Mouse (Mus musculus) thymus, adult 2 months (tissue): ENCODE results near the gene Nup188. TPM values are rescaled to one million over a fixed set of nuclear protein-coding genes. Genes with fewer than 3 reads are reported as not detected.

Experiments used
- DNase-seq: peaks from one replicate; pipeline ENCODE4 v3.0.0; 2021
- H3K27ac ChIP-seq: fragments of 200-500 bp; 2 replicates; pipeline ENCODE4 v1.5.1; 2012; ENCODE audit warnings: low read length, control low read depth; ENCODE audit not compliant: control insufficient read depth, insufficient read depth
- H3K27me3 ChIP-seq: fragments of 200-500 bp; 2 replicates; pipeline ENCODE4 v1.6.1; 2012; ENCODE audit warnings: mild to moderate bottlenecking, low read length, moderate library complexity, mixed read lengths; ENCODE audit not compliant: control insufficient read depth, insufficient read depth
- H3K36me3 ChIP-seq: fragments of 200-500 bp; 2 replicates; pipeline ENCODE4 v1.6.1; 2012; ENCODE audit warnings: mild to moderate bottlenecking, low read length, moderate library complexity; ENCODE audit not compliant: control insufficient read depth, insufficient read depth
- H3K4me1 ChIP-seq: fragments of 200-500 bp; replicated peaks from 2 replicates; pipeline ENCODE4 v1.6.1; 2012; ENCODE audit warnings: low read length; ENCODE audit not compliant: control insufficient read depth, insufficient read depth
- H3K4me3 ChIP-seq: fragments of 200-500 bp; 2 replicates; pipeline ENCODE4 v1.5.1; 2012; ENCODE audit warnings: mild to moderate bottlenecking, low read length, control low read depth, moderate library complexity; ENCODE audit not compliant: control insufficient read depth, insufficient read depth
- CTCF ChIP-seq: fragments of 200-500 bp; IDR thresholded peaks from 2 replicates; pipeline ENCODE4 v1.5.1; 2012; ENCODE audit warnings: mild to moderate bottlenecking, control low read depth, low read length, moderate library complexity, borderline replicate concordance; ENCODE audit not compliant: control insufficient read depth, poor library complexity, insufficient read depth; ENCODE audit errors: extremely low read depth
- POLR2A ChIP-seq: fragments of 200-500 bp; IDR thresholded peaks from 2 replicates; pipeline ENCODE4 v1.6.1; 2012; ENCODE audit warnings: mild to moderate bottlenecking, low read length, control low read depth, moderate library complexity; ENCODE audit not compliant: control insufficient read depth, poor library complexity, insufficient read depth; ENCODE audit errors: extremely low read depth
- WGBS: fragments of 180-500 bp; shearing (Covaris S2); methylation state at CpG from one replicate; pipeline ENCODE4 v1.1.7; 2018; 5-methylcytosine and 5-hydroxymethylcytosine counted together
- polyA plus RNA-seq: library from polyadenylated mRNA; depleted of rRNA; stranded (reverse); fragments of >200 nt; gene quantifications from 2 replicates; pipeline ENCODE4 v1.2.3, GENCODE M21; 2012

Nup188 gene
- polyA plus RNA-seq, 1 experiment, result 77.4 TPM

DNA sequence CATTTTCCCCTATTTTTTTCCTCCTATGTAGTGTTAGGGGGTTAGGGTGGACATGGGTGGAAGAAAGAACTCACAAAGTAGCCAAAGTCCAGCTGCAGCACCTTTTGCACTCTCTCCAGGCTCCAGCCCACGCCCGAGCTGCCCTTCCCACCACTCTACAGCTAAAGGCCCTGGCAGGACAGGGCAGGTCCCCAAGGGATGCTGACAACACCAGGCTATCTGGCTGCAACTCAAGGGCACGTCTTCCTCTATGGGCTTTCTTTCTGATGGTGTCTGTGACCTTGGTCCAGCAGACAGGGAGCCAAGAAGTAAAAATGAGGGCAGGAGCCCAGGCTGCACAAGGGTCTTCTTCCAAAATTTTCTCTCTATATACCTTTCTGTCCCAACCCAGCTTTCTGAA is 4.5 kb upstream of the Nup188 start:
- H3K4me1 ChIP-seq, result peaks cover 11% of the 10 kb centered on the region
- H3K27ac ChIP-seq, result no peak overlapping the region
- no peak overlapping the region for H3K4me3 ChIP-seq
- no peak for DNase-seq
- WGBS, result 91% methylated on average over 3 of the region's 3 CpGs
- no peaks in the 10 kb centered on the region for H3K27me3 ChIP-seq
- no peaks in the 10 kb centered on the region for H3K36me3 ChIP-seq
- TF ChIP-seq CTCF, result no peak
- TF ChIP-seq POLR2A, result no peak

DNA sequence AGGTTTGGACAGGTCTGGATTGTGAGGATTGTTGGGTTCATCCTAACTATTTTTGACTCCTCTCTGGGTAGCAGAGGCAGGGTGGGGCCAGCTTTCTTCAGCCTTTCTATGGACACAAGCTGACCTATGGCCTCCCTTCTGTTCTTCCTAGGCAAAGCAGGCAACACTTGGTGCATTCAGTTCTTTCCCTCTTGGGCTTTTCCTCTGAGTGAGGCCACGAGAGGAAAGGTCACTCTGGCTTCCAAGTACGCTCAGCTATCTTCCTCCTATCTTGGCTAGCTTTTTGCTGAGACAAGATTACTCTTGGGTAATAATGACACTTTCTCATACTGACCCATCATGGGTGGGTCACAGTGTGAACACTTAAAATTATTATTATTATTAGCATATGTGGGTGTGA is 3.0 kb upstream of the Nup188 start:
- Histone ChIP-seq H3K4me1 (peaks cover 17% of the 10 kb centered on the region), H3K4me3 (no peak overlapping the region), H3K27me3 (no peaks in the 10 kb centered on the region), H3K36me3 (no peaks in the 10 kb centered on the region), H3K27ac (no peak overlapping the region)
- no peak for DNase-seq
- 96% methylated on average over 2 of the region's 2 CpGs for WGBS
- no peak for TF ChIP-seq CTCF
- TF ChIP-seq POLR2A, result no peak

- Histone ChIP-seq H3K4me3 (no peak overlapping the region; the same call in 1 of the 2 replicates), H3K27me3 (no peaks in the 10 kb centered on the region), H3K4me1 (peaks cover 17% of the 10 kb centered on the region), H3K27ac (no peak overlapping the region), H3K36me3 (no peaks in the 10 kb centered on the region)
- 87% methylated on average over 5 of the region's 5 CpGs for WGBS
- no peak for DNase-seq
- TF ChIP-seq POLR2A, result no peak
These were observed 1.2 kb upstream of the Nup188 start for GRCm38 (mm10) chr2:30285004-30285403.

- WGBS, result 17% methylated on average over 38 of the region's 38 CpGs
- no peak for DNase-seq
- Histone ChIP-seq H3K27ac (no peak overlapping the region), H3K36me3 (no peaks in the 10 kb centered on the region), H3K27me3 (no peaks in the 10 kb centered on the region), H3K4me1 (peaks cover 17% of the 10 kb centered on the region), H3K4me3 (peak overlapping the region; percentile 80)
- TF ChIP-seq POLR2A (no peak), CTCF (no peak)
These were observed 598 bp upstream of the Nup188 start for GRCm38 (mm10) chr2:30285416-30286181.

DNA sequence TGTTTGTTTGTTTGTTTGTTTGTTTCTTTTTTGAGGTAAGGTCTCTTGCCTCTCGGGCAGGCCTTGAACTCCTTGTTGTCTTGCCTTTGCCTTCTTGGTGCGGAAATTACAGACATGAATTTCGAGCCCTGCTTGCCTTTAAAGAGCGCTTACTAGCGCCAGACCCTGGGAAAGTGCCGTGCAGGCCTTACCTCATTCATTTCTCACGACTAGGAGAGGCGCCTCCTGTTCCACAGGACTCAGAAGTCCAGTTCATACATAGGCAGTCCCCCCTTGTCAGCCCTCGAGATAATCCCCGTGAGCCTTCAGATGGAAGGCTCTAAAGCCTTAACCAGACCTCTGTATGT is 803 bp downstream of the Nup188 start:
- H3K27me3 ChIP-seq, result no peaks in the 10 kb centered on the region
- TF ChIP-seq POLR2A (no peak), CTCF (no peak)
- H3K36me3 ChIP-seq, result no peaks in the 10 kb centered on the region
- DNase-seq, result peak; percentile 32
- WGBS, result under 1% methylated on average over 10 of the region's 10 CpGs
- peak overlapping the region; percentile 80 for H3K4me3 ChIP-seq
- H3K27ac ChIP-seq, result no peak overlapping the region
- peaks cover 17% of the 10 kb centered on the region for H3K4me1 ChIP-seq

GRCm38 (mm10) chr2:30299525-30299924 is 13.3 kb downstream of the Nup188 start:
- no peaks in the 10 kb centered on the region for H3K27me3 ChIP-seq
- no peak overlapping the region for H3K27ac ChIP-seq
- 78% methylated on average over 3 of the region's 3 CpGs for WGBS
- no peak for DNase-seq
- H3K4me1 ChIP-seq, result no peaks in the 10 kb centered on the region
- TF ChIP-seq CTCF (no peak), POLR2A (no peak)
- peaks cover 31% of the 10 kb centered on the region for H3K36me3 ChIP-seq
- no peak overlapping the region for H3K4me3 ChIP-seq

GRCm38 (mm10) chr2:30299966-30300365 is 13.8 kb downstream of the Nup188 start:
- Histone ChIP-seq H3K36me3 (peaks cover 35% of the 10 kb centered on the region), H3K27ac (no peak overlapping the region), H3K4me3 (no peak overlapping the region), H3K27me3 (no peaks in the 10 kb centered on the region), H3K4me1 (no peaks in the 10 kb centered on the region)
- no peak for TF ChIP-seq POLR2A
- no peak for TF ChIP-seq CTCF
- no peak for DNase-seq
- 95% methylated on average over 5 of the region's 5 CpGs for WGBS
